Mouse (Mus musculus) frontal cortex, adult 2 months (tissue): ENCODE measurements around the gene Spred2. TPM values are rescaled to one million over a fixed set of nuclear protein-coding genes. Genes with fewer than 3 reads are reported as not detected.

ENCODE experiments used
- DNase-seq, 2 experiments: peaks; one replicate each; pipeline ENCODE4 v3.0.0; 2022; ENCODE audit warnings: low spot score in 1 of 2; ENCODE audit errors: extremely low spot score in 1 of 2
- polyA plus RNA-seq: library from polyadenylated mRNA; depleted of rRNA; stranded (reverse); fragments of >200 nt; gene quantifications from 2 replicates; pipeline ENCODE4 v1.2.3, GENCODE M21; 2012

Spred2 gene
- polyA plus RNA-seq, 1 experiment, result 41.5 TPM

DNA sequence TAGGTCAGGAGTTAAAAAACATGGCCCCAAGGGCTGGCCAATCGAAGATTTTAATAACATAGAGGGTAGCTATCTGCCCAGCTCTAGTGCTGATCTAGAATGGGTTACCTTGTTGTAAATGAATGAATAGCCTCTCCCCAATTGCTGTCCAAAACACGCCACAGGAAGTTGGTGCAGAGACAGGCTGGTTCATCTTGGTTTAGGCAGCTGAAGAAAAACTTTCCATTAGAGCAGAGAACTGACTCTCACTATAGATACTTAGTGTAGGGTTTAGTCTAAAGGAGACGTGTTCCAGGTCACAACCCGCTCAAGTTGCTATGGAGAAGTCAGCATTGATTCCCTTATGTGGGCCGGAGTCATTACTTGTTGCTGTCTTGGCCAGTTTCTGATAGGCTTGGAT lies 25.6 kb downstream of the Spred2 start:
- DNase-seq, result no peak

DNA sequence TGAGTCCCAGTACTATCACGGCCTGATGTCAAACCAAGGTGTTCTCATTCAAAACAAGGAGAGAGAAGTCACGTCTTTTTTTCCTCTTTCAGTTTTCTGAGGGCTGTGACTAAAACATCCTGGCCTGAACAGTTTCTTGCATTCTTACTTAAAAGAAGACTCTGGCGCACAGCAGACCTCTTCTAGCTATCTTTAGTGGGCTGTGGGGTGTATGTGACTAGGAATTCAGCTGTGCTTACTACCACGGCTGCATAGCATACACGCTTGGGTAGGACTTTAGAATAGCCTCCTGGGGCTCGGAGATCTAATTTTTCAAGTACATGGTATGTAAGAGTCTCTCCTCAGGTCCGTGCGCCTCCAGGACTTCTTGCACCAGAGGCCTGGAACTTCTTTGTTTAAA lies 26.0 kb downstream of the Spred2 start:
- DNase-seq, result no peak

DNA sequence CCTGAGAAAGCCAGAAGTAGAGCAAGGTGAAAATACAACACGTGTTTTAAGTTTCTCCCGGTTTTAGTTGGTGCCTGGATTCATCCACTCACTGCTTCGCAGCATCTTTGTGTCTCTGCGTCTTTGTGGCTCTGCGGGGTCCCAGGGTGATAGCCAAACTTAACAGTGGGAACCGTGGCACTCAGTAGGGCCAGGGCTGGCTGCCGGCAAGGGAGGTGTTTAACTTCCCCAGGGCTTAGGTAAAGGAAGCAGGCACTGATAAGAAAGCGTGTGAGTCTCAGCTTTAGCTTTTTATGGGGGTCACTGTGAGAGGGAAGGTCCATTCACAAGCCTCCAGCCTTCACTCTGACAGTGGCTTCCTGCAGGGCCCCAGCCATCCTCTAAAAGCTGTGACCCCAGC lies 28.8 kb downstream of the Spred2 start:
- no peak for DNase-seq

DNA sequence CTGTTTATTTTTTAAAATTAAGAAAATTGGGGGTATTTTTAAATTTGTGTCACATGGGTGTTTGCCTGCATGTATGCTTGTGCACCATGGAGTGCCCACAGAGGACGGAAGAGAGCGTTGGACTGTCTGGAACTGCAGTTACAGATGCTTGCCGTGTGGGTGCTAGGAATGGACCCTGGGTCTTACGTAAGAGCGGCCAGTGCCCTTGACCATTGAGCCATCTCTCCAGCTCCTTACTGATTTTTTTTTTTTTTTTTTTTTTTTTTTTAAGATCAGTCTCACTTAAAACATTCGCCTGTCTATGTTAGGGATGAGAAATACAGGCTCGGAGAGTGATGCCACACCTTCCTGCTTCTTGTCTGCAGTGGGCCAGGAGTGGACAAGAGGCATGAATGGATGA lies 29.7 kb downstream of the Spred2 start:
- DNase-seq, result no peak

DNA sequence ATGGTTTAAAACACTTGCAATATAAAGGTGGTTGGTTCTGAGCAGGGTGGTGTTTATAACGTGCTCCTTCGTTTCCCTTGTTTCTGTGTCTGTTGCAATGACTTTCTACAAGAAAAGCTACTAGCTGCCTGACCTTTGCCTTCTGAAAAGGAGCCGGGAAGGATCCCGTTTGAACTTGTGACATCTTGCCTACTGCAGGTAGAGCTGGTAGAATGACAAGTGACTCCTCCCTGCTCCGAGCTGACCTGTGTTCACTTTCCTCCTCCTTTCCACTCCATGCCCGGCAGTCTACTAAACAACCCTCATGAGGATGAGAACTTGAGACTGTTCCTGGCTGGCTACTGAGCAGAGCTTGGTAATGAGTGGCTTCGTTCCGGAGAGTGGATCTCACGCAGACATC lies 30.9 kb downstream of the Spred2 start:
- DNase-seq, result no peak

DNA sequence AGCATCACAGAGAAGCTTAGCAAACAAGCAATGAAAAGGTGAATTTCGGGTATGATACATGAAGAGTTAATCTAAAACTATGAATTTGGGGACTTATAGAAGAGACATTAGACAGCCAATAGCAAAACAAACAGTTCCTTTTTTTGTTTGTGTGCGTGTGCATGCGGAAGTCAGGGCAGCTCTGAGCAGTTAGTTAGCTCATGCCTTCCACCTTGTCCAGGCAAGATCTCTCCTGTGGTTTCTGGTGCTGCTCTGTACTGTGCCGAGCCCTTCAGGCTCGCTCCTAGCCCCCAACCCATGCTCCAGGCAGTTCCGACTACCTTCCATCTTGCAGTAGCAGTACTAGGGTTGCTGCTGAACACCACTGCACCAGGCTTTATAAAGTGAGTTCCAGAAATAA lies 31.5 kb downstream of the Spred2 start:
- no peak for DNase-seq

DNA sequence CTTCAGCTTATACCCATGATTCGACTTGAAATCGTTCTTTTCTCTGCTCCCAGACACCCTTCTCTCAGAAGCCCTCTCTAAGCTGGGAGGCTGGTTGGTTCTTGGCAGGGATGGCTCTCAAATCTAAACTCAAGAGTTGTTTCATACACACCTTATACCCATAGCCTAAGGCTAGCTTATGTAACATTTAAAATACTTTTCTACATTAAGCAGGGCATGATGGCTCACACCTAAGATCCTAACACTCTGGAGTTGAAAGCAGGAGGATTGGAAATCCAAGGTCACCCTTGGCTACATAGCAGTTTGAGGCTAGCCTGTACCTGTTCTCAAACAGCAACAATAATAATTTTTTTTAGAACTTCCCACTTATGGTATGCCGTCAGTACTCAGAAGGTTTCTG lies 34.8 kb downstream of the Spred2 start:
- no peak for DNase-seq

DNA sequence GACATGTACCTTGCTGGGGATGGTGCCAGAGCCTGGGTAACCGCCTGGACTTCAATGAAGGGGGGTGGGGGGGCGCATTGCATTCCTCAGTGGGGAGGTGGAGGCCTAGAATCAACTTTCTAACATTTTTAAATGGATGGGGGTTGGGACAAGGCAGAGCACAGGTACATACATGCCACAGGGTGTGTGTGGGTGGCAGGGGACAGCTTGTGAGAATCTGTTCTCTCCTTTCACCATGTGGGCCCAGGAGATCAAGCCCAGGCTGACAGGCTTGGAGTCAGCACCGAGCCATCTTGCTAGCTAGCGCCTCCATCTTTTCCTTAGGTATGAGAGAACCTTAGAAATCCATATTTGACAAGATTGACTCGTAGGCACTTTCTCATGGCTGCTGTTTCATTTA lies 35.7 kb downstream of the Spred2 start:
- DNase-seq, result no peak

DNA sequence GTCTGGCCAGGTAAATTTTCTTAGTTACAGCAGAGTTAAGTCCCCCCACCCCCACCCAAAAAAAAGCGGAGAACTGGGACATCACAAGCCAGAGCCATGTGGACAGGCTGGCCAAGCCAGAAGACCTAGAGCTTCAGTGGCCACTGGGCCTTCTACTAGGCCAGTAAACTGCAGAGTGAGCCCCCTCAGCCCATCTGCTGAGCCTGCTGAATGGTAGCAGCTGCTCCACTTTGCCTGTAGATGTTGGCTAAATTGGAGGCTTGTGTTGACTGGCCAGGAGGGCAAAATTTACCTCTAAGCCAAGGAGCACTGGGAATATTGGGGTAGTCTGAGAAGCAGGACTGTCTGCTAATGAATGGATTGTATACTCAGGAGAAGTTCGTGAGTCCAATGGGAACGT lies 36.4 kb downstream of the Spred2 start:
- no peak for DNase-seq

DNA sequence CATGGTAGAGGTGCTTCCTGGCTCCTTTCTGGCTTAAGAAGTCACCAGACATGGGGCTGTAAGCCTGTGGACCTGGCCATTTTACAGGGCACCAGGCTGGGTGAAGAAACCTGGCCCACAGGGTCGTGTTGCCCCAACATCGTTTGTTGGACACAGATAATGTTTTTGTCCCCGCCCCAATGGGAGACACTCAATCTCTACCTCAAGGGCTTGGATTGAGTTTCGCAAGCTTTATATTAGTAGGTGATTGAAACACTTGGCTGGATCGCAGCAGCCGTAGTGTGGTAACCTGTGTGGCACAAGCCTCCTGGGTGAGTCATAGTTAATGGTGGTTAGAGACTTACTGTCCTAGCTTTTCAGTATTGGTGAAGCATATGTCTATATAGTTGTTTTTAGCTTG lies 36.9 kb downstream of the Spred2 start:
- DNase-seq, result no peak

DNA sequence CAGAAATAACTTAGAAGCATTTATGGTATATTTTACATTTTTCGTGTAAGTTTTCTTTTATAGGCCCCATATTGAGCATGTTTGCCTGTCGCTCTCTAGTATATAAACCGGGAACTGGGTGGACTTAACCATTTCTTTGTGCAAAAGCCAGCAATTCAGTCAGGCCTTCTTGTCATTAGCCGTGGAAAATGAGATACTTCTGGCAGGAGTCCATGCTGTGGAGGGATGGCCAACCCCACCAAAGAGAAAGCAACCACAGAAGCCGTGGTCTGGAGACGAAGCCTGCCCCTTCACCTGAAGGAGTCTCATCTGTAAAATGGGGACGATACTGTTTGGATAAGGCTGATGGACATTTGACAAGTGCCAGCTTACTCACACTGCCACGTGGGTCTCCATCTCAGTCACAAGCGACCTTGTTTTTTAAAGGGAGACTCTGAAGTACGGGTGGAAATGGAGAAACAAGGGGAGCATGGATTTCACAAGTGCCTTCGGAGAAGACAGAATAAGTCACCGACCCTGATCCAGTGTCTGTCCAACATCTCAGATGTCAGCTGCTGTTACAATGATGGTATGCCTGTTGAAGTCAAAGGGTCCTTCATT lies 37.7 kb downstream of the Spred2 start:
- DNase-seq, result no peak

DNA sequence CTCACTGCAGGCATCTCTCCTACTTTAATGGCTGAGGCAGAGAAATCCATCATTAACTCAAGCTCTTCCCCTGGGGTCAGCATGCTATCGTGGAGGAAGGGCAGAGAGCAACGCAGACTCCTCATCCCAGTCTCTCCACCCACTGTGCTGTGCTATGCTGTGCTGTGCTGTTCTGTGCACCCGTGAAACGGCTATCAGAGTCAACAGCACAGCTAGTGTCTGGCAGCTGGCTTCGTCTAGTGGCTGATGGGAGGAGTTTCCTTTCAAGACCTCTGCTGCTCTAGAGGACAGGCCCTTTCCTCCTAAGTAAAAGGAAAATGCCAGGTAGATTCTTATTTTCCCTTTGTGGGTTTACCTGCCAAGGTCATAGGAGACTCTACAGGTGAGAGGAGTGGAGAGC lies 38.6 kb downstream of the Spred2 start:
- no peak for DNase-seq

DNA sequence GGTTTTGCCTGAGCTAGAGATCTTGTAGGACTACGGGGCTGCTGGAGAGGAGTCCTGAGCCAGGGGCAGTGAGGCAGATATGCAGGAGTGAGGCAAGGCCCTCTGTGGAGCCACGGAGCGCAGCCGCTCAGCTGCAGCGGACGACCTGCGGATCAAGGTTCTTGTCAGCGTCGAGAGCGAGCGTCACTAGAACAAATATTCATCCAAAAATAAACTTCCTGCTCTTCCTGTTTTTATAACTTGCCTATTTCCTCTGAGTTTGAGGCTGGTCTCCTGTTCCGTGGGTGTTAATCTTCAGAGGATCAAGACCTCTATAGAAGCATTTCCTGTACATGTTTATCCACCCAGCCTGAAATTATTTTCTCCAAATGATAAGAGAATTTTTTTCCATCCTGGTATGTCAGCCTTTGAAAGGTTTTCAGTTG lies 39.6 kb downstream of the Spred2 start:
- DNase-seq, result no peak

DNA sequence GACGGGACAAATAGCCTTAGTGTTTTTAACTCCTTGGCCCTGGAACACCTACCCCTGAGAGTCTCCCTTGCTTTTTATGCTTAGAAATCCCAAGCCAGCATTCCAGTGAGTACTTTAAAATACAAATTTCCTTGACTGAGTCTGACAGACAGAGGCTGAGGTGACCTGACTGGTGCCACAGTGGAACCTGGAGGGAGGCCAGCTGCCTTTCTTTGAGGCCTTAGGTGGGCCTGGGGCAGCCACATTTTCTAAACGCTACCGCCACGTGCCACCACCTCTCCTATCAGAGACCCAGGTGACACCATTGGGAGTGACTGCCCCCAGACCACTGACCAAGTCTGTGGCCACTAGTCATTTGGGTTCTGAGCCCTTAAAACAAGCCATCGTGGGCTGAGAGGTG lies 40.2 kb downstream of the Spred2 start:
- DNase-seq, result no peak

DNA sequence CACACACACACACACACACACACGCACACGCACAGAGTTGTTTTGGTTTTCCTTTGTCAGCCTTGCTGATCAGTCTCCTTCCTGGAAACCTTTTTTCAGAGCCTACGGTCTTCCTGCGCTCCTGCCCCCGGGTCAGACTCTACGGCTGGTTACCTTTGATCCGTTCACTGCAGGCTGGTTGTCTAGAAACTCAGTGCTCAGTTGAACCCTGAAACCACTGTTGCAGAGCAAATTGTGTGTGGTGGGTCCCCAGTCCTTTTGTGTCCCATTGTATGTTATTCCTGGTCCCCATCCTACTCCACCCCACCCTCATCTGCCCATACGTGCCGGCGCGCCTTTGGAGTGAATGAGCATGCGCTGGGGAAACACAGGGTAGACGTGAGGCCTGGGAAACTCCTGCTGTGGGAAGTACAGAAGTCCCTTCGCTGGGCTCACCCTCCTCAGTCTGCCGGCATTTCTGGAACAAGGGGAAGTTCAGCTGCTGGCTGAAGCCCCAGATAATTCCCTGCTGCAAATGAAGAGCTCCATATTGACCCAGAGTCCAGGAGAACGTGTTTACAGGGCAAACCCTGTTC lies 40.9 kb downstream of the Spred2 start:
- DNase-seq, result no peak

DNA sequence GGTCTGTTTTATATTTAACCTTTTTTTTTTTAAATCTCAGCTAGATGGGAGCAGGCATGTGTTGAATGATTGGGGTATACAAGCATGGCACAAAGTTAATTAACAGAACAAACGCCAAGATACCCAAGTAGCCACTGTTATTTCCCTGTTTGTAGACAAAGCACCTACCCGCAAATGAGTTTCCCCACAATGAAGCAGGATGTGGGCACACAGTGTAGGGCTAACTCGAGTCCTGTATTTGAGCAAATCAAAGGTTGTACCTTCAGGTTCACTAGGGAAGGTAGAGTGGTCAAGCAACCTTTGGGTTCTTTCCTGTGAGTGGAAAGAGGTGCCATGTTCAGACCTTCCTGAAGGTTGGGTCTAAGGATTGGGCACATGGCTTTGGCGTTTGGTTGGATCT lies 41.5 kb downstream of the Spred2 start:
- DNase-seq, result no peak

DNA sequence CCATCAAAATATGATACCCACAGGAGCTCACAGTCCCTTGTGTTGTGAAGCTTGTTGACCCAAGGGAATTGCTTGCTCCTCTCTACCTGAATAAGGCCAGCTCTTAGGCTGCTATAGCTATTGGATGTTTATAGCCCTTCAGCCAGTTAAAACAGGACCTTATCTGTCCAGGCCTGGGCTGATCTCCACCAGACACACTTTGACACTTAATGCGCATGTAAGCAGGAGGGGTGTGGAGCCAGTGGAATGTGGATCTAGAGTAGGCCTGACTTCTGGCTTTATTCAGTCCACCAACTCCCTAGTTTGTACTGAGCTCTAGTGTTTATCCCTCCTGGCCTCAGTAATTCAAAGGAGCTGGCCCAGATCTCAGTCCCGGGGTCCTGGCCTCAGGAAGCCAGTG lies 42.1 kb downstream of the Spred2 start:
- no peak for DNase-seq

DNA sequence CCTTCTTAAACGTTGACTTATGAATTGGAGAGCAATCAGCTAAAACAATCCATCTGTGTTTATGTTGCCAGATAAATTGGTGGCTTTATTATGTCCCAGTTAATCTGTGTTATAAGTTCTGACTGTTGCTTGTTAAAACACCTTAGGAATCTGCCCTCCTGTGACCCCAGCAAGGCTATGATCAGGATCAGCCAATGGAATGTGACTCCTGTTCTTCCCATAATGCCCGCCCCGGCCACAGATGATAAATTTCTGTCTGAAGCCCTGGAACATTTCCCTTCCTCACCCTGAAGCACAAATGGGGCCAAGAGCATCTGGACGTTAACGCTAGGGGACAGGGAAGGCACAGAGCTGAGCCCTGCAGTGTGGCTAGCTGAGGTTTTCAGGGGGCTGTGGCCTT lies 45.4 kb downstream of the Spred2 start:
- no peak for DNase-seq

DNA sequence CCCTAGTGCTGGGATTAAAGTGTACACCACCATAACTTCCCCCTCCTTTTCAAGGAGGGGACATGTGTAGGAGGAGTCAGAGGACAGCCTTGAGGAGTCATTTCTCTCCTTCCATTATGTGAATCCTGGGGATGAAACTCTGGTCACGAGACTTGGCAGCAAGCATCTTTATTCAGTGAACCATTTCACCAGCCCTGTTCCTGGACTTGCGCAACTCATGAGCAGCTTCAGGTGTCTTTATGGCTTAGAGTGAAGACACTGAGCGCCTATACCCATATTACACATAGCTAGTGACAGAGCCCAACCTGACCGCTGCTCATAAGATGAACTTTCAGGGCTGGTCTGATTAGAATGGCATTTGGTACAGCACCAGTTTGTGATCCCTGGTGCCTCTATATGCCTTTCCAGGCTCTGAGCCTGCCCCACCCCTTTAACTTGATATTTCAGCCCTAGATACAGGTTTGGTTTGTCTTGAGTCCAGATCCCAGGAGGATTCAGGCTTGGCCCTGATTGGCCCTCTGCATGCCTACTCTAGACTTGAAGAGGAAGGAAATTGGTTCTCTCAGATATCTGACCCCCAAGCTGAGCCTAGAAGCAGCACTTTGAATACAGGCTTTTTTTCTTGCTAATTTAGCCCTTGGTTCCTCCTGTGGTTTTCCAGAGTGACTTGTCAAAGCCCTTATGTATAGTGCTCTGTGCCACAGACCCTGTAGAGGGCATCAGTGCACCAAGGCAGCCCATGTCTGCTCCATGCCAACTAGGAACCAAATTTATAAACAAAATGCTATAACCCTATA lies 48.0 kb downstream of the Spred2 start:
- no peak for DNase-seq

DNA sequence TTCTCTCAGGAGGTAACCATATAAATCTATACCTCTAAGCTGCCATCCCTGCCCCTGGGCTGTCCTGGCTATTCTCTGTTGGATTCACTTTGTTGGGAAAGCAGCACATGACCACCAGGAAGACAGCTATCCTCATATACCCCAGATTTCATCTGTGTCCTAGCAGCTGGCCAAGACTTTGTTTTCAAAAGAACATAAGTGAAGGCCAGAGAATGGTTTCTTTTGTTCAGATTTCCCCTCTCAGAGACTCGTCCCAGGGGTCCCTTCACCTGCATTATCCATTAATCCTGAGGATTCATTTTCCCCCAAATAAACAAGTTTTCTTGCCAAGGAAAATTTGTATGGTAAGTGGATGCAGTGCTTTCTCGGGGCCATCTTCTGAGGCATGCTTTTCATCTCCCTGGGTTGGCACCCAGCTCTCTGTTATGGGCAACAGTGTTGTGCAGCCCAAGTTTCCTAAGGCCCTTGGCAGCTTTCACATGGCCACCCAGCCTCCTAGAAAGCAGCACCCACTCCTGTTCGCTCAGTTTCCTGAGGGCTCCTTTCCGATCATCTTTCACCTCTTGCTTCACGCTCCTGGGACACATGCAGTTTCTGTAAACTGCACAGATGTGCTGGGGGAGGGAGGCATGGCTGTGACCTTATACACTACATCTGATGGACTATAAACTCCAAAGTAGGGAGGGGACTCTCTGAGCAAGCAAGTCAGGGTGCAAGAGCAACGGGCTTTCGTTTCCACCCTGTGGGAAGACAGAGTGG lies 49.0 kb downstream of the Spred2 start:
- no peak for DNase-seq

DNA sequence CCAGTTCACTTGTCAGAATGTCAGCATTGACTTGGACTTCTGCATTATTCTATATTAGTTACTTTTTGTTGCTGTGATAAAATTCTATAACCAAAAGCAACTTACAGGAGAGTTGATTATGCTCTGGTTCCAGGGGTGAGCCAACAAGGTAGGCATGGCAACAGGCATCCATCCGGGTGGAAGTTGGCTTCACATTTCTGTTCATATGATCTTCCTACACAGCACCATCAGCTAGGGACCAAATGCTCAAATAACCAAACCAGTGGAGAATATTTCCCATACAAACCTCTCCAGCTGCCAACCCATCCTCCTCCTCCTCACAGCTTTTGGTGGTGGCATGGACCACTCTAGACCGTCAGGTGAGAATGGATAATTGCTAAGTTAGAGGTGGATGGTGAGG lies 51.9 kb downstream of the Spred2 start:
- no peak for DNase-seq

DNA sequence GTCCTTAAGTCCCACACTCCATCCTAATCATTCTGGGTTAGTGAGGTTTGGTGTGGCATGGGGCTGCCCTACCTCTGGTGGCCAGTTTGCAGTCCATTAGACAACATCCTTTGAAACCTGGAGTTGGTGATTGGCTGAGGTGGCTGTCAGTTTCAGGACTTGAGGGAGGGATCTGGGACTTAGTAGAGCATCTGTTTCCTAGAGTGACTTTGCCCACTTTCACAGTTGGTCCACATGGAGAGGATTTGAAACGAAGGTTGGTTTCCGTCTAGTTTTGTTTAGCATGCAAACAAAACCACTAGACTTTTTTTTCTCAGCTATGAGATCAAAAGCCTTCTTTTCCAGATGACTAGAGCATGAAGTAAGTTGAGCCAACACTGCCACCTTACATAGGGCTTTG lies 53.5 kb downstream of the Spred2 start:
- DNase-seq, result no peak
